Mouse (Mus musculus) liver, embryonic 14.5 days (tissue): ENCODE data around the gene Egfem1. TPM values are rescaled to one million over a fixed set of nuclear protein-coding genes. Genes with fewer than 3 reads are reported as not detected.

Source experiments
- ATAC-seq: fragments of 200-750 bp; cut with Nextera tagmentation; 2 replicates; pipeline ENCODE4 v1.8.0; 2017; ENCODE audit warnings: moderate number of reproducible peaks, mild to moderate bottlenecking, moderate library complexity; ENCODE audit not compliant: insufficient read depth
- DNase-seq, 3 experiments: peaks; one replicate each; pipeline ENCODE4 v3.0.0-alpha.2; 2012 to 2013; ENCODE audit warnings: low read depth in 3 of 3, low spot score in 3 of 3
- H3K27ac ChIP-seq: fragments of 300-500 bp; sonication (generic); 2 replicates; pipeline ENCODE4 v1.5.1; 2014; ENCODE audit warnings: moderate library complexity, mild to moderate bottlenecking, control low read depth, inconsistent platforms
- H3K27me3 ChIP-seq: fragments of 300-500 bp; sonication (generic); 2 replicates; pipeline ENCODE4 v1.6.1; 2014; ENCODE audit warnings: mild to moderate bottlenecking, low read length, moderate library complexity; ENCODE audit not compliant: control insufficient read depth, insufficient read depth
- H3K36me3 ChIP-seq: fragments of 300-500 bp; sonication (generic); replicated peaks from 2 replicates; pipeline ENCODE4 v1.6.1; 2014; ENCODE audit warnings: low read depth; ENCODE audit not compliant: control insufficient read depth, insufficient read depth
- H3K4me1 ChIP-seq, 2 experiments: fragments of 200-500 bp in 1 of 2; fragments of 300-500 bp in 1 of 2; sonication (generic) in 1 of 2; replicated peaks; 2 replicates each; pipeline ENCODE4 v1.6.1; 2012 to 2014; ENCODE audit warnings: antibody characterized with exemption in 1 of 2, inconsistent platforms in 1 of 2, low read length in 1 of 2; ENCODE audit not compliant: control insufficient read depth in 2 of 2, insufficient read depth in 2 of 2
- H3K4me2 ChIP-seq: fragments of 300-500 bp; sonication (generic); 2 replicates; pipeline ENCODE4 v1.6.1; 2014; ENCODE audit warnings: low read depth, mild to moderate bottlenecking, control low read depth, moderate library complexity
- H3K4me3 ChIP-seq, 2 experiments: fragments of 200-500 bp in 1 of 2; fragments of 300-500 bp in 1 of 2; sonication (generic) in 1 of 2; 2 replicates each; pipeline ENCODE4 v1.5.1; 2012 to 2014; ENCODE audit warnings: low read depth in 2 of 2, low read length in 2 of 2, mild to moderate bottlenecking in 2 of 2, control low read depth in 1 of 2, inconsistent platforms in 1 of 2, moderate library complexity in 1 of 2; ENCODE audit not compliant: insufficient read depth in 1 of 2
- H3K9ac ChIP-seq: fragments of 300-500 bp; sonication (generic); replicated peaks from 2 replicates; pipeline ENCODE4 v1.6.1; 2014; ENCODE audit warnings: mild to moderate bottlenecking, control low read depth, moderate library complexity
- H3K9me3 ChIP-seq: fragments of 300-500 bp; sonication (generic); 2 replicates; pipeline ENCODE4 v1.6.1; 2016; ENCODE audit warnings: low read length, mixed read lengths; ENCODE audit not compliant: control insufficient read depth
- CTCF ChIP-seq: IDR thresholded peaks from 2 replicates; pipeline ENCODE4 v1.5.1; 2016; ENCODE audit warnings: antibody characterized with exemption, low read depth, control low read depth
- EP300 ChIP-seq: IDR thresholded peaks from 2 replicates; pipeline ENCODE4 v1.6.1; 2016; ENCODE audit warnings: antibody characterized with exemption, low read depth
- WGBS: fragments of 180-500 bp; shearing (Covaris S2); extraction: QIAGEN DNeasy Blood & Tissue Kit; methylation state at CpG from one replicate; pipeline ENCODE4 v1.1.7; 2014; ENCODE audit not compliant: insufficient replicate concordance; 5-methylcytosine and 5-hydroxymethylcytosine counted together
- microRNA counts: library from miRNA; unstranded; fragments of <30 nt; microRNA quantifications from one replicate; lab custom pipeline; 2016
- microRNA-seq: library from miRNA; unstranded; fragments of <30 nt; microRNA quantifications from one replicate; pipeline ENCODE4, GENCODE M21; 2016
- polyA plus RNA-seq, 2 experiments: library from polyadenylated mRNA; depleted of rRNA in 1 of 2; stranded (reverse) in 1 of 2; unstranded in 1 of 2; fragments of >200 nt; fragmentation: Nextera tagmentation in 1 of 2; extraction: Ambion mirVana in 1 of 2; gene quantifications; 2 replicates each; pipeline versions ENCODE4 v1.2.1 to v1.2.3; 2012 to 2014

Gene Egfem1
- polyA plus RNA-seq, 2 experiments = 0.12 to 0.36 TPM

GRCm38 (mm10) chr3:29739292-29739691 is 657.5 kb downstream of the Egfem1 start:
- Histone ChIP-seq H3K4me2 (no peak overlapping the region), H3K36me3 (no peaks in the 10 kb centered on the region), H3K9me3 (no peaks in the 10 kb centered on the region), H3K4me3 (no peak overlapping the region), H3K4me1 (no peaks in the 10 kb centered on the region), H3K27me3 (no peaks in the 10 kb centered on the region), H3K27ac (no peak overlapping the region), H3K9ac (no peak overlapping the region)
- TF ChIP-seq EP300 (no peak), CTCF (peak; percentile 8; the same call in 1 of the 2 replicates)
- DNase-seq (no peak), ATAC-seq (no peak)
- 35% methylated on average over 5 of the region's 5 CpGs for WGBS

MicroRNAs within 50 kb of the gene (microRNA counts, 519-probe panel; counts per million panel counts)
- 69.9 counts per million for microRNA mmu-miR-551b (lab: Ali Mortazavi, UCI)

Small RNAs within 50 kb of the gene (microRNA-seq; reads per million reads assigned to microRNA genes)
- not detected for gene Mir21b
- gene Mir551b = not detected

Other genes starting within 250 kb of the Egfem1 start
- not detected in 2 replicates for gene Gm1527, start 189.4 kb upstream of the Egfem1 start, polyA plus RNA-seq (2012; rRNA removed)
- not detected in 2 replicates for gene Gm1527, start 189.4 kb upstream of the Egfem1 start, polyA plus RNA-seq (2014; fragmentation: Nextera tagmentation; extraction: Ambion mirVana)